Mouse (Mus musculus) spleen, adult 2 months (tissue): ENCODE measurements around the gene Camk2b. TPM values are rescaled to one million over a fixed set of nuclear protein-coding genes. Genes with fewer than 3 reads are reported as not detected.

Experiments
- DNase-seq, 2 experiments: peaks; one replicate each; pipeline versions ENCODE4 v3.0.0 to v3.0.0-alpha.2; 2012 to 2021; ENCODE audit warnings: low spot score in 2 of 2, low read depth in 1 of 2
- H3K27ac ChIP-seq: fragments of 200-500 bp; 2 replicates; pipeline ENCODE4 v1.5.1; 2012; ENCODE audit warnings: low read length, inconsistent platforms; ENCODE audit not compliant: insufficient read depth
- H3K27me3 ChIP-seq: fragments of 200-500 bp; 2 replicates; pipeline ENCODE4 v1.6.1; 2012; ENCODE audit warnings: mild to moderate bottlenecking, moderate library complexity, low read length, inconsistent platforms; ENCODE audit not compliant: control insufficient read depth, insufficient read depth
- H3K36me3 ChIP-seq: fragments of 200-500 bp; 2 replicates; pipeline ENCODE4 v1.6.1; 2012; ENCODE audit warnings: mild to moderate bottlenecking, low read length, inconsistent platforms; ENCODE audit not compliant: control insufficient read depth, insufficient read depth
- H3K4me1 ChIP-seq: fragments of 200-500 bp; 2 replicates; pipeline ENCODE4 v1.6.1; 2011; ENCODE audit warnings: inconsistent platforms; ENCODE audit not compliant: control insufficient read depth, insufficient read depth, insufficient read length
- H3K4me3 ChIP-seq: fragments of 200-500 bp; 2 replicates; pipeline ENCODE4 v1.5.1; 2011; ENCODE audit warnings: mild to moderate bottlenecking, inconsistent platforms; ENCODE audit not compliant: insufficient read depth, insufficient read length; ENCODE audit errors: extremely low read depth
- CTCF ChIP-seq: fragments of 200-500 bp; IDR thresholded peaks from 2 replicates; pipeline ENCODE4 v1.5.1; 2011; ENCODE audit warnings: mild to moderate bottlenecking, inconsistent platforms; ENCODE audit not compliant: insufficient read depth, insufficient read length, insufficient replicate concordance; ENCODE audit errors: extremely low read depth
- POLR2A ChIP-seq: fragments of 200-500 bp; IDR thresholded peaks from 2 replicates; pipeline ENCODE4 v1.6.1; 2011; ENCODE audit warnings: low read depth, low read length, inconsistent platforms
- WGBS: fragments of 180-500 bp; shearing (Covaris S2); methylation state at CpG from one replicate; pipeline ENCODE4 v1.1.7; 2018; 5-methylcytosine and 5-hydroxymethylcytosine counted together
- polyA plus RNA-seq: library from polyadenylated mRNA; depleted of rRNA; stranded (reverse); fragments of >200 nt; gene quantifications from 2 replicates; pipeline ENCODE4 v1.2.3, GENCODE M21; 2012

The Camk2b gene
- polyA plus RNA-seq, 1 experiment: 7.8 TPM

DNA sequence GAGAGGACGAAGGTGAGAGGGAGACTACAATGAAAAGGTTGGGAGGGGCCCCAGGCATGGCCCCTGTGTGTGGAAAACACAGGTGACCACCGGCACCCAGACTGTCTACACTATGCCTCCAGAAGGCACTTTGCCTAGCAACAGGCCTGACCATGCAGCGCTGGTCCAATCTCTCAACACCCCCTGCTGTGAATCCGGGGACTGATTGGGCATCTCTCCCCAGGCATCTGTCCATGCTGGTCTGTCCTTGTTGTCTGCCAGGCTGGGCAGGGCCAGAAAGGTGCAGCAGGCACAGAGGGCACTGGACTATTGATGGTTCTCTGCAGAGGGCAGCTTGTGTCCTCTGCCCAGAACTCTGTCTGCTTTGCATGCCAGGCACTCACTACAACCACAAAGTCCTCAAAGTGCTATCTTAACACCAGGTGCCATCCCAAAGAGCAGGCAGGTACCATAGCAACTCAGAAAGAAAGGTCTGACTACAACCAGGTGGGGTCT is 16.0 kb downstream of the Camk2b start:
- DNase-seq: no peak
- 93% methylated on average over 4 of the region's 4 CpGs for WGBS

DNA sequence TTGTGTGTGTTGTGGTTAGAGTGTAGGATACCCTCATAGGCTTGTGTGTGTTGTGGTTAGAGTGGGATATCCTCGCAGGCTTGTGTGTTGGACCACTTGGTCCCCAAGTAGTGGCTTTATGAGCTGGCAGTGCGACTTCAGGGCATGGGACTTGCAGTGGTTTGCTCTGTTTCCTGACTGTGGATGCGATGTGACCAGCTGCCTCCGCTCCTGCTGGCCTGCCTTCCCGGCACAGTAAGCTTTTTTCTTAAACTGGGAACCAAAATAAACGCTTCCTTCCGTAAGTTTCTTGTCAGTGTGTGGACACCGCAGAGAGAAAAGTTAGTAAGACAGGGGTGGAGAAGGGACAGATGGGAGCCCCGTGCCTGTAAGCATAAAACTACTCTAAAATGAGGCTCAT is 18.0 kb downstream of the Camk2b start:
- no peaks in the 10 kb centered on the region for H3K36me3 ChIP-seq
- no peak for DNase-seq
- TF ChIP-seq CTCF: no peak
- WGBS: 25% methylated on average over 9 of the region's 9 CpGs
- no peak overlapping the region for H3K27ac ChIP-seq
- no peak overlapping the region for H3K4me3 ChIP-seq
- no peaks in the 10 kb centered on the region for H3K27me3 ChIP-seq
- H3K4me1 ChIP-seq: no peaks in the 10 kb centered on the region

More for the DNA sequence above, 16.0 kb downstream of the Camk2b start:
- no peak overlapping the region for H3K27ac ChIP-seq
- H3K36me3 ChIP-seq: no peaks in the 10 kb centered on the region
- no peaks in the 10 kb centered on the region for H3K27me3 ChIP-seq
- H3K4me3 ChIP-seq: no peak overlapping the region
- TF ChIP-seq CTCF (no peak), POLR2A (no peak)
- H3K4me1 ChIP-seq: no peaks in the 10 kb centered on the region

- TF ChIP-seq POLR2A: no peak
- TF ChIP-seq CTCF: no peak
- Histone ChIP-seq H3K27me3 (no peaks in the 10 kb centered on the region), H3K4me1 (no peaks in the 10 kb centered on the region), H3K27ac (no peak overlapping the region), H3K4me3 (no peak overlapping the region), H3K36me3 (no peaks in the 10 kb centered on the region)
- 80% methylated on average over 7 of the region's 7 CpGs for WGBS
- DNase-seq: no peak
These were observed 27.2 kb downstream of the Camk2b start for GRCm38 (mm10) chr11:6038929-6039328.

- H3K4me3 ChIP-seq: no peak overlapping the region
- no peak overlapping the region for H3K27ac ChIP-seq
- WGBS: 91% methylated on average over 7 of the region's 7 CpGs
- H3K36me3 ChIP-seq: no peaks in the 10 kb centered on the region
- DNase-seq: no peak
- H3K27me3 ChIP-seq: no peaks in the 10 kb centered on the region
- H3K4me1 ChIP-seq: no peaks in the 10 kb centered on the region
- TF ChIP-seq CTCF (no peak), POLR2A (no peak)
These were observed 28.5 kb downstream of the Camk2b start for GRCm38 (mm10) chr11:6037686-6038085.

DNA sequence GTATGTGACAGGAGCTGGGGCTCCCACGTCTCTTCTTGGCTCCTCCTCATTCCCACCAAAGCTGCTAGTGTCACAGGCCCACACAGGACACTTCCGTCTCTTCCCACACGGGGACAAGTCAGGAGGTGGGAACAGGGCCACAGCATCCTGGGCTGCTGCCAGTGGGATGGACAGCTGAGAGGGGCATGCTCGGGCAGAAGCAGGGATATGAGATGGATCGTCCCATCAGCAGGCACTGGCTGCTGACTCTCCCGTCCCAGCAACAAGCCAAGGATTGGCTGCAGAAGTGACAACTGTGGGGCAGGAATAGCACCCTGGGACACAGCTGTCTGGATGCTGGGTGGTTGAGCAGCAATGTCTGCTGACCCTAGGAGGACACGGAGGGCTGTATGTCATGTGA is 29.0 kb downstream of the Camk2b start:
- 85% methylated on average over 7 of the region's 7 CpGs for WGBS
- Histone ChIP-seq H3K4me1 (no peaks in the 10 kb centered on the region), H3K27me3 (no peaks in the 10 kb centered on the region), H3K27ac (no peak overlapping the region), H3K4me3 (no peak overlapping the region), H3K36me3 (no peaks in the 10 kb centered on the region)
- TF ChIP-seq CTCF (no peak), POLR2A (no peak)
- DNase-seq: no peak

DNA sequence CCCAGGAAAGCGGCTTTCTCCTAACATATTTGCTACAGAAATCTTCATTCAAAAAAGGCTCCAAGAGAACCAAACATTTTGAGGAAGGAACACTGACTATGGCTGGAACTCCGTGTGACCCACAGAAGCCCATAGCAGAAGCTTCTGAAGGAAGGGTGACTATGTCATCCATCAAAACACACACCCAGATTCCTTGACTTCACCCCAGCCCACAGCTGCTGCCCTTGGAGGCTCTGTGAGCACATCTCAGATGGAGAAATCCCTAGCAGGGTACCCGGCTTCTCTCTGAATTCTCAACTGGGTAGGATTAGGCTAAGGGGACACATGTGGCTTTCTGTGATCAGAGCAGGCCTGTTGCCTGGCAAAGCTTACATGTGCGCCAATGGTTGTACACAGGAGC is 29.7 kb downstream of the Camk2b start:
- H3K27ac ChIP-seq: no peak overlapping the region
- 76% methylated on average over 4 of the region's 4 CpGs for WGBS
- no peak for TF ChIP-seq CTCF
- no peak for TF ChIP-seq POLR2A
- no peaks in the 10 kb centered on the region for H3K36me3 ChIP-seq
- H3K4me1 ChIP-seq: no peaks in the 10 kb centered on the region
- no peak overlapping the region for H3K4me3 ChIP-seq
- DNase-seq: no peak
- no peaks in the 10 kb centered on the region for H3K27me3 ChIP-seq

GRCm38 (mm10) chr11:6035521-6035920 is 30.6 kb downstream of the Camk2b start:
- Histone ChIP-seq H3K4me3 (no peak overlapping the region), H3K27ac (no peak overlapping the region), H3K36me3 (no peaks in the 10 kb centered on the region), H3K4me1 (no peaks in the 10 kb centered on the region), H3K27me3 (no peaks in the 10 kb centered on the region)
- DNase-seq: no peak
- TF ChIP-seq CTCF: no peak
- TF ChIP-seq POLR2A: no peak
- WGBS: 83% methylated on average over 3 of the region's 3 CpGs

- no peak for DNase-seq
- H3K36me3 ChIP-seq: no peaks in the 10 kb centered on the region
- H3K27ac ChIP-seq: no peak overlapping the region
- no peak overlapping the region for H3K4me3 ChIP-seq
- no peak for TF ChIP-seq CTCF
- no peak for TF ChIP-seq POLR2A
- H3K27me3 ChIP-seq: no peaks in the 10 kb centered on the region
- 92% methylated on average over 2 of the region's 2 CpGs for WGBS
- no peaks in the 10 kb centered on the region for H3K4me1 ChIP-seq
These were observed 31.4 kb downstream of the Camk2b start for GRCm38 (mm10) chr11:6034740-6035139.
